Mouse (Mus musculus): ENCODE data around the gene Adra1d.

DNA sequence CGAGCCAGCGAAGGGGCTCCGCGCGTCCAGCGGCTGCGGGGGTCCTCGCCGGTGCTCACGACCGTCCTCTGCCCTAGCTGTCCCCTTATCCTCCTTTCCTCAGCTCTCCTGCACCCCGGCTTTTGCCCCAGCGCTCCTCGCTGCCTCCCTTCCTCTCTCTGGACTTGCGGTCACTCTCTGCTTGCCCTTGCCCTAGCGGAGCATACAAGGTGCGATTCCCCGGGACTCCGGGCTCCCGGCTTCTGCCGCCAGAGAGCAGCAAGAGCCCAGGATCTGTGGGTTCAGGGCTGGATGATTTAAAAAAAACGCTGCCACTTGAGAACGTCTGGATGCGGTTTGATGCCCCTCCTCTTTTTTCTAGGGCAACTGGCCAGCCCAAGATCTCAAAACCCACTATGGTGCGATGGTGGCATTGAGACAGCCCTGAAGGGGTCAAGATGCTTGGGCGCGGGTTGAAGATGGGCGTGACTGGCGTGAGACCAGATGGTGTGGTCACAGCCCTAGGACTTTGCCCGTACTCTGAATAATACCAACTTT lies 571 bp upstream of the Adra1d start:
- TF ChIP-seq GATA1 (IDR thresholded peaks at IDR 0.05; ENCODE audit: borderline replicate concordance, low read length) (no peak), FLI1 (IDR thresholded peaks at IDR 0.05; ENCODE audit: low read length) (no peak)
